Mouse (Mus musculus) adrenal gland, postnatal 14 days (tissue): ENCODE measurements at regions not wholly inside any gene's neighbourhood (a gene's known extent, or its start where the extent isn't known, plus 50 kb on each side); places are given as distances from the start of the nearest gene placed in this dataset.
A peak's percentile ranks its signal among the peaks of the same experiment; 100 is the strongest.
"Not testable (repeated sequence)": the region's sequence is repeated elsewhere in the genome, so short reads cannot be mapped to it uniquely, and the experiment has no call there.

Experiments
- DNase-seq: peaks from one replicate; pipeline ENCODE4 v3.0.0; 2021; ENCODE audit warnings: mixed read lengths

DNA sequence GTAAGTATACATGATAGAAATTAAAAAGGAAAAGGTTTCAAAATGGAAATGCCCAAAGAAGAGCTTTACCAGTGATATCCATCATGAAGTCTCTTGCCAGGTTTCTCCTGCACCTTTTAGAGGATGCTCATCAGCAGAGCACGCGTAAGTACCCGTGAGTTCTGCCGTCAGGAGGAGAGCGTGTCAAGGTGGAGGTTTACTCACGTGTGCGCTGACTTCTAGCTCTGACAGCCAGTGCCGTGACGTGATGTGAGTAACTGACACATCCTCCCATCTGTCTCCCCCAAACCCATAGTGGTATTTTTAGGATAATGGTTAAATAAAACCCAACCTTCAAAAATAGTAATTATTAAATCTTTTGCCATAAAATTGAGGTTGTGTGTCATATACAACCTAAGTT is 55.3 kb downstream of the Adra2a start:
- DNase-seq = no peak

DNA sequence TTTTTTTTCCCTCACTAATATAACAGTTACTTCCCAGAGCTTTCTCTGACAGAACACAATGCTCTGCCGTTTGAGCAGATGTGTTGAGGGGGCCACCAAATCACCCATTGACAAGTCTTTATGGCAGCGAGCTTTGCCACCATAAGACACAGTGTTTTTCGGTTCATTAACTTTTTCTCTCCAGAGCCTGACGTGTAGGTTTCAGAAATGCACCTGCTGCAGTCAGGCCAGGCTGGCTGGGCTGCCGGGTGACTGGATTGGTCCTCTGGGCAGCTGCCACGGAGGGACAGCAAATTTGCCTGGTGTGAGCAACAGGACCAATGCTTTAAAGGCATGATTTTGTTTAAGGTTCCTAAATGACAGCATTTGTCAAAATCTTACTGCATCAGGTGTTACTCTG is 55.8 kb downstream of the Adra2a start:
- DNase-seq = no peak

DNA sequence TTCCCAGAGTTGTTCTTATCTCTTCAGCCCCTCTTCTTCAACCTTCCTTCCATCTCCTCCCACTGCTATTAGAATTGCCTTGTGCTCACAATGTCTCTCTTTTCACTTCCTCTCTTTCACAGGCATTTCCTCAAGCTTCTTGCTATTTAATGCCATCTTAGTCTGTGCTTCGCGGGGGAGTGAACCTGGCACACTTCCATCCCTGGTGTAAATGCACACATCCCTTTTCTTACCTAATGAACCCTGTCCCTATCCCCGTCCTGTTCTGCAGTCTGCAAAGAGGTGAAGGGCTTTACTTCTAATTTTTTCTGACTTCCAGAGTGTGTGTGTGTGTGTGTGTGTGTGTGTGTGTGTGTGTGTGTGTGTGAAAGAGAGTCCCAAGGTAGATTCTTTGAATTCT is 62.6 kb downstream of the Adra2a start:
- DNase-seq = no peak

DNA sequence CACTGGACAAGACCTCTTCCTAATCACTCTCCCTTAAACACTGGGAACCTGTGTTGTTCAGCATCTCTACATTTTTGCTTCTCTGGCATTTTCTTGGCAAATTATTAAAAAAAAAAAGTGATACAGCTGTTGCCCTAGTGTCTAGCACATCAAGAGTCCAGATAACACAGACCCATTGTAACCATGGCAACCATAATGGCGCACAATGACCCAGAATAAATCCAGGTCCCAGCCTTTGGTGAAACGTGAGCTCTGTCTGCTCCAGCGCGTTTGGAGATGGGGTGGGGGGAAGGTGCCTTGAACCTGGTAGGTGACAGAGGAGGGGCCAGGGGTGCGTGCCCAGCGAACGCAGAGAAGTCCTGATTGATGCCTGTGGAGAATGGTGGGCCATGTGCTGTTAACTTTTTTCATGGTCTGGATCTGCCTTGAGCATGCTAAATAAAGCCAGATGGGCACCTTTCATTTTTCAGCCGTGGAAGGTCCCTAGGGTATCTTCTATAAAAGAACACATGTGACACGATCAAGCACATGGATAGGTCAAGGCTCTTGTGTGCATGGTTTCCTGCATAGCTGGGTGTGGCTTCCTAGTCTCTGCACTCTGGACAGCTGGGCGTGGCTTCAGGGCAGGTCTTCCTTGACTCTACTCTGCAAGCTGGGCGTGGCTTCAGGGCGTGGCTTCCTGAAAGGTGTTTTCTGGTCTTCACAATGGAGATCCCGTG is 63.3 kb downstream of the Adra2a start:
- no peak for DNase-seq

DNA sequence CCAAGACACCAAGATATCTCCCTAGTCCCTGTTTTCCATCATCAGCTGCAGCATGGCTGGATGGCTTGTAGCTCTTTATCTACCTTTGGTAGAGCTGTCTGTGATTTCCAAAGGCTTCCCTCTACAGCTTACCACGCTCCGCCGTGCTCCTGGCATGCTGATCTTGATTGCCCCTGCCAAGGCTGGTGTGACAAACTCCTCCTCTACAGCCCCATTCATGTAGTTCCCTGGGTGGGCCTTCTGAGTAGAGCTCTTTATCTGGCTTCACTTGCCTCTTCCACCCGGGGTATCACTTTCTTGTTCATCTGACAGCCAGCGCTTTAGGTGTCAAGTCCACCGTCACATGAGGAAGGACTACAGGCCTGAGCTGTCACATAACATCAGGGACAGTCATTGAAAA is 66.1 kb downstream of the Adra2a start:
- no peak for DNase-seq

DNA sequence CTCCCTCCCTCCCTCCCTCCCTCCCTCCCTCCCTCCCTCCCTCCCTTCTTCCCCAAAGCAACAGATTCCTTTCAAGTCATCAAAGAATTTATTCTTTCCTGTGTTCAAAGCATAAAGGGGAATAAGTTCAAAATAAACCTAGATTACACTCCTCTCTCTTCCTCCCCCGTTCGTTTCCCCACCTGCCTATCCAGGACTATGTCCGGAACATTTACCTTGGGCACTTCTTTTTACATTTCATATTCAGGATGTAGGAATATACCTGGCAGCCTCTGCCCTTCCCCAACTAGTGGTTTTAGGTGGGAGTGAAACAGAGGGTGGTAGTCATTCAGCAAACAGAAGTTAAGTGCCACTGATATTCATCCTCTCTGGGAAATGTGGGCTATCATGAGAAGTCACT is 68.7 kb downstream of the Adra2a start:
- DNase-seq = no peak

DNA sequence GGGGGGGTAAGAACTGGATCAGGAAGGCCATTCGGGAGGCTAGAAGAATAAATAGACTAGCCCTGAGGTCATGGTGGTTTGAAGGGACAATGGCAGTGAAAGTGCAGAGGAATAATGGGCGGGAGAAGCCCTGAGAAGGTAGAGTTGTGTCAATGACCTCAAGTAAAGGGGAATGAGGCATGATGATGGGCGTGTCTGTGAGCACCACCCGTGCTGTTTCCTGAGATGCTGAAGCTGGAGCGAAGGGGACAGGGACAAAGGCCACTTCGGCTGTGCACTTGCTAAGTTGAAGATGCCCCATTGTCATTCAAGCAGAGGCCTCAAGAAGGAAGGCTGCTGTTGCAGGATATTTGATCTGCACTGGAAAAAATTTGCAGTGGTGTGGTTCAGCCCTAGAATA is 69.5 kb downstream of the Adra2a start:
- DNase-seq = no peak

DNA sequence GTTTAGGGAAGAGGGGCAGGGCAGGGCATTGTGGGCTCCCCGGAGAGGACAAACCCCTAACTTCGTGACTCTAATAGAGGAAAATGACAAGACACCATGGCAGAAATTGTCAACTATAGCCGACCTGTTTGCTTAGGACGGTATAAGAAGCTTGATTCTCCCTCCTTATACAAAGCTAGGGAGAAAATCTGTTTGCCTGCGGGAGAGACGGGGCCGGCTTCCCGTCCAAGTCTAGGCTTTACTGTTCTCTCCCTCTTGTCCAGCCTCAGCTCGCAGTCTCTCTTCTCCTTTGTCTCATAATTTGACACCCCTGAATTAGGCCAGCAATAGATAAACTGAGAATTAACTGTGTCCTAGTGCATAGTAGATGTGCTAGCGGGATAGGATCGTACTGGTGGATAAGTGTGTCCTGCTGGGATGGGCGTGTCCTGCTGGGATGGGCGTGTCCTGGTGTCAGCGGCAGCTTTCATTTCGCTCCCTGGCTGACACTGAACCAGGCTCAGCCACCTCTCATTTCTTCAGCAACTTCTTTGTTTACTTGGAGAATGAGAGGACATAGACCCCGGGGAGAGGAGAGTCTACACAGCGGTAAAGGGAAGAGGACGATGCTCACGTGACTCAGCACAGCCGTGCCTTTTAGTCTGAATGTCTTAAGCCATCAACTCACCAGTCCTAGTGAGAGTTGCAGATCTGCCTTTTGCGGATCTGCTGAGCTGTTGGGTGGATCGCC is 70.8 kb downstream of the Adra2a start:
- DNase-seq = peak; percentile 68

DNA sequence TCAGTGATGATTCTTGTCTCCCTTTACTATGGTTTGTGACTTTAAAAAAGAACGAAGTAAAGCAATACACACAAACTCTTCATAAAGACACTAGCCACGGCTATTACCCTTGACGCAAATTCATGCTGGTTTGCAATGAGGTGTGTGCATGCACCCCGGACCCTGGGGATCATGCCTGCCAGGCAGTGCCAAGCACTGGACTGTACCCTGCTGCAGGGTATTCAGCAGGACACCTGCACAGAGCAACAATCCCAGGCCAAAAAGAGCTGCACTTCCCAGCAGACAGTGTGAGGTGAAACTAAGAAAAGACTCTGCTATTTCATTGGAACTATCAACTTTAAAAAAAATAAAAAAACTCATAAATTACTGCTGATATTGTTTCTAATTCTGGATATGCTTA is 71.4 kb downstream of the Adra2a start:
- DNase-seq = peak; percentile 10

DNA sequence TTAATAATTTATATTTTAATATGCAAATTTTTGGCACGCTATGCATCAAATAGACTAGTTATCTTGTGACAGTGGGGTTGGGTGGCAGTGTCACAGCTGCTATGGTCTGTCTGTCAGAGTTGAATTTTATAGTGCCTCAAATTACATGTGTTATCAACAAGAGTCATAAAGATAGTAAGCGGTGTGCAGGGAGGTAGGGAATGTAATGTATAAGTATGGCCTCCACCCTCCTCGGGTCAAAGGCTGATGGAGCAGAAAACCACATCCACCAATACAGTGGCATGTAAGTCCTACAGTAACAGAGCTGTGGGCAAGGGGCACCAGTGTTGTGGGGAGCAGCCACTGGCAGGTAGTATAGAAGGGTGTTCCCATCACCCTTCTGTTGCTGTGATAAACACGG is 72.9 kb downstream of the Adra2a start:
- DNase-seq = no peak

DNA sequence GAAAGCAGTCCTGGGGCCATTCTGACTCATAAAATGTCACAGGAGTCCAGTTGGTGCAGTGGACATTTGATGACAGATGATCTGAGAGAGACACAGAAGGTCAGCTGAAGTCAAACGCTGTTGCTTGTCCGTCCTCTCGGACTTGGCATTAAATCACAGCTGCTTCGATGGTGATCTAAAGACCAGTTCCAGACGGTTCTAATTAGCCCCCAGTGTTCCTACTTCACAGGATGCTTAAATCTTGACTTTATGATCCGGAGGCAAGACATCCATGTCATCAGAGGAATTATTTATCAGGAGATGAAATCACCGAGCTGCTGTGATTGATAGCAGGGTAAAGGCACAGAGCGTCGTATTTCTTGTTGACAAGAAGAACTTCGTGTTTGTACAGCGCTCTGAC is 73.7 kb downstream of the Adra2a start:
- no peak for DNase-seq

DNA sequence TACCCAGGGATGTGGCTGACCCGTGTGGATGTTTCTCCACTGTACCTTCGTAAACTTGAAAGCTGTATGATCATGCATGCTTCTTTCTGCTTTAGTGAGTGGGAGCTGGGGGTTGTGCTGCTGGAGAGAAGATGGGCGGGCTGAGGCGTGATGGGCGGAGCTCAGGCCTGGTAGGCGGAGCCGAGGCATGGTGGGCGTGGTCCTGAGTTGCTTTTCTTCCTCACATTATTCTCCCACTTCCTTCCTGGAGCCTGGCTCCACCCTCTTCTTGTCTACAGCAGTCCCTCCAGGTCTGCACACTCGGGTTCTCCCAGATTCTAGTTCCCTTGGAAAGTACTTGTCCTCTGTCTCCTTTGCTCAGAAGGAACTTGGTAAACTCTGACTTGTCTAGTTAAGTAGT is 79.6 kb downstream of the Adra2a start:
- DNase-seq = no peak

DNA sequence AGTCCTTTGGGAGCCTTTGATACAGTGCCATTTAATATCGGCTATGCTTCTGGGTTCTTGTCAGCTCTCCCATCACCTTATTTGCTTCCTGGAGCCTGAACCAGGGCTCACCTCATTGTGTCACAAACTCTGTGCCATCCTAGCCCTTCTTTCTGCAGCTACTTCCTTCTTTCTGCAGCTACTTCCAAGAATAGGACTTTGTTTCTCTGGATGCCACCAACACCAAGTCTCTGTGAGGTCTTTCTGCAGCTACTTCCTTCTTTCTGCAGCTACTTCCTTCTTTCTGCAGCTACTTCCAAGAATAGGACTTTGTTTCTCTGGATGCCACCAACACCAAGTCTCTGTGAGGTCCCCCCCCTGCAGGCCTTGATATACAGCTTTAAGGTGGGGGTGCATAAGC is 107.8 kb downstream of the Adra2a start:
- not testable (repeated sequence) for DNase-seq

DNA sequence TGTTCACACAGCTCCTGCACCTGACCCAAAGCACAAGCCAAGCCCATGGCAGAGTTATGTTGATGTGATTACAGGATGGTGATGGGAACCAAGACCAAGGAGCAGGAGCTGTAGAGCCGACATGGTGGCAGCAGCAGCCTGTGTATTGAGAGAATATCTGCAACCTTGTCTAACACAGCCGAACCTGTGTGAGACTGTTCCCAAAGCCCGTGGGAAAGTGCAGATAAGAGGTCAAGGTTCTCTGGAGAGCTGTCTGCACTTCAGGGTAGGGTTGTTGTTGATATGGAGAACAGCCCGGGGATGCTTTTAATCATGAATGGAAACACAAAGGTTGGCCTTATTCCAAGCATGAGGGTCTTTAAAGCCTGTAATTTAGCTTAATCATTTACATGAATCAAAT is 110.4 kb downstream of the Adra2a start:
- no peak for DNase-seq

DNA sequence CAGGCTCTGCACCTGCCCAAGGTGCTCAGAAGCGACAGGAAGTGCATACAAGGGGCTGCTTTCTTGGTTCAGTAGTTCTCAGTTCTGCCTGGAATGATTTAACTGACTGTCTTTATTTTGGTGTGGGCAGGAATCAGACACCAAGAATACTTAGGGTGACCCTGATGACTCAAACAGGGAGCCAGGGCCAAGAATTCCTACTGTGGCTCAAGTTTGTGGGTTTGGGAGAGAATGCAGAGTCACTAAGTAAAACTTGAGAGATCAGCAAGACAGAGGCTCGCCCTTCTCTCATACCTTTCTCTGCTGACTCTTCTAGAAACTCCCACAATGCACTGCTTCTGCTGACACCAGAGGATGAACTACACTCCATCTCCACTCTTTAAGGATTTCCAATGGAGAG is 126.4 kb downstream of the Adra2a start:
- no peak for DNase-seq

DNA sequence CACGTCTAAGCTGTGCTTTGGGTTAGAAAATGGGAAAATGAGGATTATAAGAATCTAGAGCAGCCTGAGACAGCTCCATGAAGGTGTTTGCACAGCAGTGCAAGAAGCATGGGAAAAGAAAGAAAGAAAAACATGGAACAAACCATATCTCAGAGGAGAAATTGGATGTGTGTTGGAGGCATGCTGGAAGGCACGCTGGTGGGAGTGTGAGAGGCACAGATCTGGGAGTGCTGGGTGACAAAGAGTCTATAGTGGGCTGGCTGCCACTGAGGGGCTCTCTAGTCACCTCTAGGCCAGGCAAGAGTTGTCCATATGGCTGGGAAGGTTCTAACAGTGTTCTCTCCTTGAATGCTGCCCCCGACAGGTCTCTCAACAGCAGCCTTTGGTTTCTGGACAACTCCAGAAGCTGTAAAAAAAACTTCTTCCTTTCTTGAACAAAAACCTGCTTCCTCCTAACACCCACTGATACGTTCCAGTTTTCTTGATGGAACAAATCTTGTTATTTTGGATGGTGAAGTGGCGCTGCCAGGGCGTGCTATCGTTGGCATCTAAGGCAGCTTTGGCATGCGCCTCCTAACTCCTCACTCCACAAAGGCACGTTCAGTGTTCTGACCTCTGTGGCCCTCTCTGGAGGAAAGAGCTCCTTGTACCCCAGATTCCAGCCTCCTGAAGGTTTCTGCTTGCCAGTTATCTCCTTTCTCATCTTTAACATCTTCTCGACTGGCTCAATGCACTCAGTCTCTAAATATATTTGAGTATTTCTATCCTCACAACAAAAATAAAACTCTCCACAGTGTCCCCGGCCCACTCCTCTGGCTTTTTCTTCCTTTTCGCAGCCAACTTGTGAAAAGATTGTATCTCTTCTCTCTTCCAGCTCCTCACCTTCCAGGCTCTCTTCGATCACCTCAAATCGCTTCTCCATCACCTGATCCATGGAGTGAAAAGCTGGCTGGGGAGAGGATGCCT is 130.4 kb downstream of the Adra2a start:
- no peak for DNase-seq

DNA sequence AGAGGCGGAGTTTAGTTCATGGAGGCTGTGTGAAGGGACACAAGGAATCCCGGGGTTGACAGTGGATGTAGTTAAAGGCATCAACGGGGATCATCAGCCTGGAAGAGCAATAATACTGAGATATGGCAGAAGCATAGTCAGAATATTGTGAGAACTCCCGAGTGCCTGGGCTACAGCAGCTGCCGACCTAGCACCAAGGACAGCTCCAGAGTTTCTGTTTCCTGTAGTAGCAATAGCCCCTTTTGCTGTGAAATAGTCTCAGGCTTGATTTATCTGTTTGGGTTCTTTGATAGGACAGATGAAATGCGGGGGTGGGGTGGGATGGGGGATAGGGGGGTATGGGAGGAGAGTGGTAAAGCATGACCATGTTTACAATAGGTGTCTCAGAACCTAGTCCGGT is 131.8 kb downstream of the Adra2a start:
- peak; percentile 57 for DNase-seq

DNA sequence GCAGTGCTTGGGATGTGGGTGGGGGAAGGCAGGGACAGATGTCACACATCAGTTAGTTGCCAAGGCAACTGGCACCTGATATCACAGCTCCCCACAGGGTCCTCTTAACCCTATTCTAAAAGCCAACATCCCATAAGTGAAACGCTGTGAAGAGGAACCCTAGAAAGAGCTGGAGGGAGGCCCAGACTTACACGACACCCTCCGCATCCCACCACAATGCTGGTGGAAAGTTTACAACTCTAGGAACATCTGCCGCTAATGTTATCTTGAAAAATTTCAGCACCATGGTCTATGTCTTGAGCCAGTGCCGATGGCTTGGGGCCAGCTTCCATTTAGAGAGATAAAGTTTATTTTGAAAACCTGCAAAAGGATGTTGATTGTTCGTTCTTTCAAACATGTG is 133.5 kb downstream of the Adra2a start:
- no peak for DNase-seq

DNA sequence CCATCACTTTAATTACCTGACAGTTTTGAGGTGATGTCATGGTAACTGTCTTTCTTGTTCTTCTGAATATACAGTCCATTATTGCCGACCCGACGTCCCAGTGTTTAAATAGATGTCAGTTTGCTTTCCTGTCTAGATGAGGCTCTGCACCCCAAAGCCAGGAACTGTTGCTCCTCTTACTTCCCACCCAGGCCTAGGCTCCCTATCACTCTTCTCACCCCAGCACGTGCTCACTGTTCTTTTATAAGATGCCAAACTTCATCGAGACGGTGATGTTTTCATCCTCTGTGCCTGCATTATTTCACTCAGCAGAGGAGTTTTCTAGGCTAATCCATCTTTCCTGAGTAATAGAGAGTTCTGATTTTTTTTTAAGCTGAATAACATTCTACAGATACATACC is 156.5 kb downstream of the Adra2a start:
- no peak for DNase-seq

DNA sequence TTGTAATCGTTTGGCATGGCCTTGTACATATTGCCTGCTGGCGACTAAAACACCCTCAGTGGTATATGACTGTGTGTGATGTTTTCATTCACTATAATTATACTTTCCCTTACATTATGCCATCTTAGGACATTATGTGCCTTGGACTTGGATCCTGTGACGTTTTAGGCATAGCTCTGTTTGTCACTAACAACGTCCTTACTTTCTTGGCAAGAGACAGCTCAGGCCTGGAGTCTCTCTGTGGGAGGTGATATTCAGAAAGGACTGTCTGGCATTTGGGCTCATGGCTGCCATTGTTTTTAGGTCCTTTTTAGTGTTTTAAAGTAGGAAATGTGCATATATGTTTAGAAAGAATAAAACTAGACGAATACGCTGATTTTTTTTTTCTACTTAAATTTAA is 158.5 kb downstream of the Adra2a start:
- no peak for DNase-seq

DNA sequence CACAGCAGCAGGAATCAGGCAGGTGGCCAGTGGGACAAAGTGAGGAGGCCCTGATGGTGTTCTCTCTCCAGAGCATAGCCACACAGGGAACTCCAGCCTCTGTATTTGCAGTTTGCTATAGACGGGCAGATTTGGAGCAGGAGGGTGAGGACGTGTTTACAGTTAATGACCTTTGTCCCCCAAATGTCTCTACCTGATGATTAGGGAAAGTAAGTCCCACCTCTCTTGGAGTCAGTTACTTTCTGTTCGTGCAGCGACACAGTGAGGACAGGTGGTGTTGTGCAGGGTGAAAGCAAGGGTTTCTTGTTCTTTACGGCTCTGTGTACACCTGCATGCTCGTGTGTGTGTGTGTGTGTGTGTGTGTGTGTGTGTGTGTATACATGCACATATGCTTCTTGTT is 162.9 kb downstream of the Adra2a start:
- no peak for DNase-seq

DNA sequence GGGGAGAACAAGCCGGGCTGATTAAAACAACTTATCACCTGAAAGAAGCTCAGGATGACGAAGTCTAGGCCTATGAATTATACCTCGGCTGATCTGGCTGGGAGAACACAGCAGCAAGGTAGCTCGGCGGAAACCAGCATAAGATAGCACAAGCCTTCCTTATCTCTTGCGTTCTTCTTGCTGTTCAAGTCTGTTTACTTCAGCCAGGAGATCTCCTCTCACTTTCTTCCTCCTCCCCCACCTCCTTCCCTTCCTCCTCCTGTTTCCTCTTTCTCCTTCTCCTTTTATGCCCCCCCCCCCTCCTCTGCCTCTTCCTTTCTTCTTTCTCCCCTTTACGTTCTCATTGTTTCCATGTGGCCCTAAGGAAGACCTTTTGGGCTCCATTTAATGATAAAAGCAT is 168.2 kb downstream of the Adra2a start:
- no peak for DNase-seq

DNA sequence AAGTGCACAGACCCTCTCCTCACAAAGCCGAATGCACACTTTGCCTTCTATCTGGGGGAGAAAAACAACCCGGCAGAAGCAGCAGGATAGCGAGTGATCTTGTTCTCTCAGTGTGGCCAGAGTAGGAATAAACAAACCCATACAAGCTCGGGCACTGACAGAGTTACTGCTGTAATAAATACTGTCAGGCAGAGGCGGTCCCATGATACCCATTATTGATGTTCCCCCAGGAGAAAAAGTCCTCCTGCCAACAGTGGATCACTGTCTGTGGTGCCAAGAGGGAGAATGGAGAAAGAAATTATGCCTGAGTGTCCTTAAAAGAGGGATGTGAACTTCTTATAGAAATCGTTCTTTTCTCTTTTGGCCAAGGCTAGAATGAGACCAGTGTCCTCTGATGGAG is 200.2 kb downstream of the Adra2a start:
- no peak for DNase-seq
